Mouse (Mus musculus): ENCODE results near the gene Hcn3. TPM values are rescaled to one million over a fixed set of nuclear protein-coding genes. Genes with fewer than 3 reads are reported as not detected.
"Not testable (repeated sequence)": the region's sequence is repeated elsewhere in the genome, so short reads cannot be mapped to it uniquely, and the experiment has no call there.

Gene Hcn3
- total RNA-seq, 2 experiments from 2014 or later = 0.19 to 0.60 TPM

DNA sequence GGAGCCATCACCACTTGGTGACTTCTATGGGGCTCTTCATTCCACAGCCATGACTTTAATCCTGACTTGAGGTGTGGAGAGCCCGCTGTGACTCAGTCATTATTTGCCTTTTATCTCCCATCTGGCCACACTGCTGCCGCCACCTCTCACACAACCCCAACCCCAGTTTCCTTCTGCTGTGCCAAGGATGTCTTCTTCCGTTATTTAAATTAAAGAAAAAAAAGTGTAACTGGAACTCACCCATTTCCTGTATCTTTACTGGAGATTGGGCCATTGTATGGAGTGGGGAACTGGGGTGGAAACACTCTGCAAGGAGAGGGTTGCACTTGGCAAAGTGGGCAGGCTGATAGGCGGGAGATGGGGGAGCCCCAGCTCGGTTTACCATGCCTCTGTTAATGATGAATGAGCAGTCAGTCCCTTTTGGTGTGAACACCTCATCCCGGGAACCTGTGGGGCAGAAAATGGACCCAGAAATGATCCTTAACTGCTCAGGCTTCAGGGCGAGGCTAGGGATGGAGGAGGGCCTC lies 22.6 kb upstream of the Hcn3 start:
- intact Hi-C loops (cut with DNase I) = no loop called here
- DNase-seq = no peak

DNA sequence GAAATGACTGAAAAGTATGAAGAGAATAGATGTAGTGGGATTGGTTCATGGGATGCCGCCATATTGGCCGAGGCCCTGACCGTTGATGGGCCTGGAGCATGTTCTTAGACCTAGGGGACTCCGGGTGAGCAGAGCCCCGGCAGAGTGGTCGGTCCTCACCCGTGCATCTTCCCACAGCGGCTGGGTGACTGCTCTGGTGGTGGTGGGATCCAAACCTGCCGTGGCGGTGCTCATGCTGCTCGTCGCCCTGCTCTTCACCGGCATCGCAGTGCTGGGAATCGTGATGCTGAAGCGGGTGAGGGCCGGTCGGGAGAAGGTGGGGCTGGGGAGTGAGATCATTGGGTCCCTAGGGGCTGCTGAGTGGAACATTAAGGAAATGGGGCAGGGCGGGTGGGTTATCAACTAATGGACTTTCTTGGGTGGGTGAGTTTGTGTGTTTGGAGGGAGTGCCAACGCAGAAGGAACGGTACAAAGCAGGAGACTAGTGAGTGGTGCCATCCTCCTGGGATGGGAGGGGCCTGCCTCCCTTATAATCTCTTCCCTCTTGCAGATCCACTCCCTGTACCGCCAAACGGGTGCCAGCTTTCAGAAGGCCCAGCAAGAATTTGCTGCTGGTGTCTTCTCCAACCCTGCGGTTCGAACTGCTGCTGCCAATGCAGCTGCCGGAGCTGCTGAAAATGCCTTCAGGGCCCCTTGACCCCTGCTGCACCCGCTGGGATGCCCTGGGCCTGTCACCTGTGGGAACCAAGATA lies 21.9 kb upstream of the Hcn3 start:
- DNase-seq = no peak
- intact Hi-C loops (cut with DNase I) = no loop called here

DNA sequence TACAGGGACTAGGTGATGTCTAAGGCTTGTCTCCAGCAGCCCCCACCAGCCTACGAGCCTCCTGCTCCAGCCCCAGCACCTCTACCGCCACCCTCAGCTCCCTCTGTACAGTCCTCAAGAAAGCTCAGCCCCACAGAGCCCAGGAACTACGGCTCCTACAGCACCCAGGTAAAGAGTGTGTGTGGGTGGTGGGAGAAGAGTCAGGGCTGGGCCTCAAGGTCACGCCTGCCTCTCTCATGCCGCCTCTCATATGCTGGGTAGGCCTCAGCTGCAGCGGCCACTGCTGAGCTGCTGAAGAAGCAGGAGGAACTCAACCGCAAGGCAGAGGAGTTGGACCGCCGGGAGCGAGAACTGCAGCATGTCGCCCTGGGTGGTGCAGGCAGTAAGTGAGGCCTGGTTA lies 19.1 kb upstream of the Hcn3 start:
- intact Hi-C loops (cut with DNase I) = no loop called here

DNA sequence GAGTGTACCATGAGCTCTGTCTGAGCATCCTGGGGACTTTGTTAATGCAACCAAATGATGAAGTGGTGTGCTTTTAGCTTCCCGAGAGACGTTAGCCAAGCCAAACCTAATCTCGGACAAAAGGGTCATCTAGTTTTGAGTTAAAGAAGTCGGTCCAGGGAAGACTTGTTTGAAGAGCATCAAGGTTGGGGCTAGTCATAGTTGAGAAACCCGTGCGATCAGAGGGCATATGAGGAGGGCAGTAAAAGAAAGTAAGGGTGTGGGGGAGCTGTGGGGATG lies 18.1 kb upstream of the Hcn3 start:
- DNase-seq = no peak
- intact Hi-C loops (cut with DNase I) = no loop called here

More for the DNA sequence above, 19.1 kb upstream of the Hcn3 start:
- DNase-seq = no peak

DNA sequence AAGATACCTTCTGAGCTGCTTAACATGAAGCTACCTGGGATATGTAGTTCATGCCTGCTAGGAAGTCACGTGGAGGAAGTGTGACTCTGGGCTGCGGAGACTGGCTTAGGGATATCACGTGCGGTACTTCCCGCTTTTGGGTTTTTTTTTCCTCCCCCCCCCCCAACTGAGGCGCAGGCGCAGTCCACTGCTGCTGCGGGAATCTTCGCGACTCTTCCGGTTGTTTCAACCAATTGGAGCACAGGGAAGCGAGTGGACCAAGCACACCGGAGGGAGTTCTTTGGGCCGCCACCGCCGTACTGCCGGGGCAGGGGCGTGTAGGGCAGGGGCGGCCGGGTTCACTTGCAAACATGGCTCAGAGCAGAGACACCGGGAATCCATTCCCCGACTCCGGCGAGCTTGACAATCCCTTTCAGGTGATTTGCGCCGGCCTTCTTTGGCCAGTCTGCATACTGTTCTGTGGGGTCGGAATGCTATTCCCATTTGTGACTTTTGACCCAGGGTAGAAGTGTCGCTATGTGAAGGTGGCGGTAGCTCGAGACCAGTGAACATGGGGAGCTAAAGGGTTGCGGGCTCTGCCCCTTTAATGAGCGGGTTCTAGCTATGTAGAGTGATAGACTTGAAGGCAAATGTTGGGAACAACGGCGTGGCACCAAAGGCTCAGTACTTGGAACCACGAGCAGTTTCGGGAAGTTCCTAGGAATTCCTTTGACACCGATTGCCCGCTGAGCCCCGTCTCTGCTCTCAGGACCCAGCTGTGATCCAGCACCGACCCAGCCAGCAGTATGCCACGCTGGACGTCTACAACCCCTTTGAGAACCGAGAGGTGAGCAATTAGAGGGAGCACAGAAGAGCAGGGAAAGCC lies 17.5 kb upstream of the Hcn3 start, which contains the start of gene Scamp3:
TSS of gene Scamp3 (plus strand) at position 232 of the 865 bp plus-strand sequence.
- intact Hi-C loops (cut with DNase I) = no loop called here
- DNase-seq = peak; percentile 84 to 87

DNA sequence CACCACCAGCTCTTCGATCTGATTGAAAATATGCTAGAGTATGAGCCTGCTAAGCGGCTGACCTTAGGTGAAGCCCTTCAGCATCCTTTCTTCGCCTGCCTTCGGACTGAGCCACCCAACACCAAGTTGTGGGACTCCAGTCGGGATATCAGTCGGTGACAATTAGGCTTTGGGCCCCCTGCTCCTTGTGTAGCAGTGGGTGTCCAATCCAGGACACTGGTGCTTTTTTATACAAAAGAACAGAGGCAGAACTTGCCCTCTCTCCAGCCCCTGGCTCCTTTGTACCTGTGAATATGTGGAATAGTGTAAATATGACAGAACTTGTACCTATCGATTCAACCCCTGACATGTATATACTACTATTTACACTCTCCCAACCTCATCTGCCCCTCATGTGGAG lies 16.4 kb upstream of the Hcn3 start:
- DNase-seq = no peak
- intact Hi-C loops (cut with DNase I) = no loop called here

DNA sequence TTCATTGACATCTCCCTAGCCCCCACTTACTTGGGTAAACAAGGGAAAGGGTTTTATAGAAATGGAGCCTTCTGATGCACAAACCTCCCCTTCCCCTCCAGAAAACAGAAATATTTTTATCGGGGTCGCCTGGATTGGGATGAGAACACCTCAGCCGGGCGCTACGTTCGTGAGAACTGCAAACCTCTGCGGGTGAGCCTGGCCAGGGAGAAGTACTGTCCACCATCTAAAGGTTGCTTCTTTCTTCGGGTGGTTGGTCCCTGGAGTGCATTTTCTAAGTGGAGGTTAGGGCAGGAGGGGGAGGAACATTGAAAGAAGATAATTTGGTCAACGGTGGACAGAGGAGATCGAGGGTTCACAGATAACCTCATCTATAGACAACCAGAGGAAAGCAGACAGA lies 15.5 kb upstream of the Hcn3 start:
- DNase-seq = no peak
- intact Hi-C loops (cut with DNase I) = no loop called here

DNA sequence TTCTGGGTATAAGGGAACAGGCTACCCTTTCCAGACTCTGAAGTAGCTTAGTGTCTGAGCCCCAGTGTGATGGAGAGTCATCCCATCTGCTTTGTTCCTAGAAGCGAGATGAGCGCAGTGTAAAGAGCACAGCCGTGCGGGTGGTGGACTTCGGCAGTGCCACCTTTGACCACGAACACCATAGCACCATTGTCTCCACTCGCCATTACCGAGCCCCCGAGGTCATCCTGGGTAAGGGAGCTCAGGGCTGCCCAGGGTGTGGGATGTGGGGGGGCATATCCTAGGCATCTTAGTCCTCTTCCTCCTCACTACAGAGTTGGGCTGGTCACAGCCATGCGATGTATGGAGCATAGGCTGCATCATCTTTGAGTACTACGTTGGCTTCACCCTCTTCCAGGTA lies 14.8 kb upstream of the Hcn3 start:
- intact Hi-C loops (cut with DNase I) = no loop called here
- DNase-seq = no peak

DNA sequence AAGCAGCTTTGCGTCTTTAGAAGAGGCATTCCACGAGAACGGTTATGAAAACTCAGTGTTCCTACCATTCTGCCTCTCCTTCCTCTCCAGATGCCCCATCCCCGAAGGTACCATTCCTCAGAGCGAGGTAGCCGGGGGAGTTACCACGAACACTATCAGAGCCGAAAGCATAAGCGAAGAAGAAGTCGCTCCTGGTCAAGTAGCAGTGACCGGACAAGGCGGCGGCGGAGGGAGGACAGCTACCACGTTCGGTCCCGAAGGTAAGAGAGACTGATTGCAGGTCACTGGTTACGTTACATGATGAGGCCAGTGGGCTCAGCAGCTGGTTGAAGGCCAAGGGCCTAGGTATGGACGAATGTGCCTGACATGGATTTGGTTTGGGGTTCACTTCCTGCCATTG lies 6.9 kb upstream of the Hcn3 start:
- DNase-seq = no peak
- intact Hi-C loops (cut with DNase I) = no loop called here

DNA sequence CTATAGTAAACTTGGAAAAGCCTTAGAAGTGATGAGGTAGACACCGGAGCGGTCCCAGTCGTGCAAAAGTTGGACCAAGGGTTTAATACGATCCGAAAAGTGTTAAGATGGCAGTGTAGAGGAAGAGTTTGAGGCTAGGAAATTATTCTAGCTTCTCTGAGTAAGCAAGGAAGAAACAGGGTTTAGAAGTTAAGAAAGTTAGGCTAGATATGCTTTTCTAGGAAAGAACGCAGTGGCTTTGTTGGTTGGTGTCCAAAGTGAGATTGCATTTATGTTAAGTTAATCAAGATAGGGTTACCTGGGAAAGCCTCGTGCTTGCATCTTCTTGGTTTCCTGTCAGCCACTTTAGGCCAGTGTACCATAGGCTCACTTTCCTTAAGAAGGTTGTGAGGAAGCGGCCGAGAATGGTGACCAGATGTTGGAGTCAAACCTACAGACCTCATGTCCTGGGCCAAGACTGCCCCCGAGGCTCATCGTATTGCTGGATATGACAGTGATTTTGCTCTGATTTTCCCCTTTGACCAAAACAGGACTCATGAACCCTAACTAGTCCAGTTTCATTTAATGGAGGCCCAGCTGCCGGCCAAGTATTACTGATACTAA lies 5.4 kb upstream of the Hcn3 start:
- intact Hi-C loops (cut with DNase I) = no loop called here
- DNase-seq = no peak

DNA sequence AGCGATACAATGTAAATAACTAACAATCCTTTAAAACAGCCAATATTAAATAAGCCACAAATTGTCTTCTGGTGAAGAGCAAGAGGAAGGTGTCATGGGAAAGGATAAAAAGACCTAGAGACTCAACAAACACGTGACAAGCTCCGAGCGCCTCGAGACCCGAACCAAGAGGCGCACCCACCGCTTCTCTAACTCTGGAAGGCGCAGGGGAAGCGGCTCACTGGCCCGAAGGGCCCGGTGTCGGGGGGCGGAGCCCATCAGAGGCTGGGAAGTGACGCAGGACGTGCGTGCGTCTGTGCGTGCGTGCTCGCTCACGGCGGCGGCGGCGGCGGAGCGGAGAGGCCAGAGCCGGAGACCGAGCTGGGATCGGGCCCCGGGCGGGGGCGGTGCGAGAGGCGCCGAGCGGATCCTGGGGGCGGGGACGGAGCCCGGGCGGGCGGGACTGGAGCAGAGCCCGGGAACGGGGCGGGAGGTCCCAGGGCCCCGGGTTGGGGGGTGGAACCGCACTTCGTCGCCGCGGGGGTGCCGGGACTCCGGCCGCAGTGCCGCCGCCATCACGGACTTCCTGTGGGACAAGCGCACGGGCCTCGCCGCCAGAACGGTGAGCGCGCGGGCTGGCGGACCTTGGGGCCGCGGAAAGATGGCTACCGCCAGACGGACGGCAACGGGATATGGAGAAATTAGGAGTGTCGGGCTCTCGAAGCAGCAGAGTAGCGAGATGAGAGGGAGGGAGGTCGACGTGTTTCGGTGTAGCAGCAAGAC lies 4.7 kb upstream of the Hcn3 start, which contains the start of gene Clk2:
TSS of gene Clk2 (plus strand) at position 290 of the 762 bp plus-strand sequence.
- intact Hi-C loops (cut with DNase I) = no loop called here
- DNase-seq = peak; percentile 96

DNA sequence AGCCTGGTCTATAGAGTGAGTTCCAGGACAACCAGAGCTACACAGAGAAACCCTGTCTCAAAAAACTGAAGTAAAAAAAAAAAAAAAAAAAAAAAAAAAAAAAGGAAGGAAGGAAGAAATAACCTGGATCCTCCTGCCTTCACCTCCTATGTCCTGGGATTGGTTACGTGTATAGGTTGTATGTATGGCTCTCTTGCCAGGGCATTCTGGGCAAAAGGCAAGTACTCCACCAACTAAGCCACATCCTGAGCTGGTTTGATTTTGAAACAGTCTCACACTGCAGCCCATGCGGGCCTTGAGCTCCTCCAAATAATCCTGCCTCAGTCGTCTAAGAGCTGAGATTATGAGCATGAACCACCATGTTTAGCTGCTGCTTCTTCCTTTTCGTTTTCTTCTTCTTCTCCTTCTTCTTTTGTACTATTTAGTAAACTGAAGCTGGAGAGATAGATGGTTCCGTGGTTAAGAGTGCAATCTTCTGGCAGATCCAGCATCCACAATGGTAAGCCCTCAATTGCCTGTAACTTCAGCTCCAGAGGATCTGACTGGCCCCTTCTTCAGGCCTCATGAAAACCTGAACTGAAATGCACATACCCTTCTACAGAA lies 3.7 kb upstream of the Hcn3 start:
- no peak for DNase-seq
- intact Hi-C loops (cut with DNase I) = no loop called here

DNA sequence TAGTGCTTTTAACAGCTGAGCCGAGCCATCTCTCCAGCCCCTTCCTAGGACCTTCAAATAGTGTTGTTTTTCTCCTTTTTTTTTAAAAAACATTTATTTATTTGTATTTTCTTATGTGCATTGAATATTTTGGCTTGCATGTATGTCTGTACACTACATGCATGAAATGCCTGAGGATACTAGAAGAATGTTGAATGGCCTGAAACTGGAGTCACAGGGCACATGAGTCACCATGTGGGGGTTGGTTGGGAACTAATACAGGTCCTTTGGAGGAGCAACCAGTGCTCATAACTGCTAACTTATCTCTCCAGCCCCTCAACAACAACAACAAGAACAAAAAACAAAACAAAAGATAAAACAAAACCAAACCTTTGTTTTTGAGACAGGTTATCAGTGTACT lies 3.1 kb upstream of the Hcn3 start:
- intact Hi-C loops (cut with DNase I) = no loop called here
- no peak for DNase-seq

DNA sequence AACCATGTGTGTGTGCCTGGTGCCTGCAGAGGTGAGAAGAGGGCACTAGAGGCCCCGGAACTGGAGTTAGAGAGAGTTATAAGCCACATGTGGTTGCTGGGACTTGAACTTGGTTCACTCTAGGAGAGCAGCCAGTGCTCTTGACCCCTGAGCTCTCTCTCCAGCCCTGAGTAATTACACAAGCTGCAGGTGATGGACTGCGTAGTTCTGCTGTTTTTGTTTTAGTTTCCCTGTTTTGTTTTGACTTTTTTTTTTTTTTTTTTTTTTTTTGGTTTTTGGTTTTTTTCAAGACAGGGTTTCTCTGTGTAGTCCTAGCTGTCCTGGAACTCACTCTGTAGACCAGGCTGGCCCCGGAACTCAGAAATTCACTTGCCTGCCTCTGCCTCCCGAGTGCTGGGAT lies 1.8 kb upstream of the Hcn3 start:
- intact Hi-C loops (cut with DNase I) = no loop called here
- DNase-seq = no peak

DNA sequence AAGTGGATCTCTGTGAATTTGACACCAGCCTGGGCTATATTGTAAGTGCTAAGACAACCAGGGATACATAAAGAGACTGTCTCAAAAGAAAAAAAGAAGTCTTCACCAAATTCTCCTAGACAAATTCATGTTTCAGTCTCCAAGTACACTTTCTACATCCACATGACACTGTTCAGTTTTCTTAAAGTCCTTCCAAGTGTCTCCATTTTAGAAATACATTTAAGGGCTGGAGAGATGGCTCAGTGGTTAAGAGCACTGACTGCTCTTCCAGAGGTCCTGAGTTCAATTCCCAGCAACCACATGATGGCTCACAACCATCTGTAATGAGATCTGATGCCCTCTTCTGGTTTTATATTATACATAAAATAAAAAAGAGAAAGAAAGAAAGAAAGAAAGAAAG lies 1.2 kb upstream of the Hcn3 start:
- intact Hi-C loops (cut with DNase I) = not testable (repeated sequence)

DNA sequence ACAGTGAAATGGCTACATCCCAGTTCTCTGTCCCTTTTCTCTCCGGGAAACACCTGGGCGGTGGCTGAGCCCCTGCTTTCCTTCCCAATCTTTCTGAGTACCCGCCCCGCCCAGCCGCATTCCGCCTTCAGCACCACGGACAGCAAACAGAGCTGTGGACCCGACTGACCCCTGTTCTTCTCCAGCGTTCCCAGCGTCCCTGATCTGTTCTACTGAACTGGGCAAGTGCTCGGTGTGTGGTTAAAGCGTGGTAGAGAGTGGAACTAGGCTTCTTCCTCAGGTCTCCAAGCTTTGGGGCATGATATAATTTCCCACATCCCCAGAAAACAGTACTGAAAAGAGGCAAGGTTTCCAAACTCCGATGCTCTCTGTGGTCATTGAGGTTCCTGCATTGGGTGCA lies 785 bp downstream of the Hcn3 start:
- intact Hi-C loops (cut with DNase I) = loop anchor here (2.0 to 5.0 kb wide), 2 partner anchors 44 to 67 kb away; partner anchors contain the start of gene Rusc1

More for the DNA sequence above, 1.2 kb upstream of the Hcn3 start:
- not testable (repeated sequence) for DNase-seq

DNA sequence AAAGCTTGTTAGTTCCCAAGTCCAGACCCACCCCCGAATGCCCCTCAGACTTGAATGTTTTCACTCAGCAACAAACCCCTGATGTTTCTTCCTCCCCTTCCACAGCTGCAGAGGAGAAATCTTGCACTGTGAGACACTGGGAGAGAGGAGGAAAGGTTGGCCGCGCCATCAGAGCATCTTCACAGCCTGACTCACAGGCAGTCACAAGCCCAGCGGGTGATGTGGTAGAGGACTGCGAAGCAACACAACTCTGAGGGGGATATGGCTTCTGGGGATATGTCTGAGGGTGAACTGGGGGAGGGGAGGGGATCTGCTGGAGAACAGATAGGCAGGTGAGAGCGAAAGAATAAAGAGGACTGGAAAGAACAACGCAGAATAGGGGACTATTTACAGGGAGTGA lies 1.3 kb downstream of the Hcn3 start:
- intact Hi-C loops (cut with DNase I) = loop anchor here (2.0 to 5.0 kb wide), 2 partner anchors 44 to 66 kb away; partner anchors contain the start of gene Rusc1
- no peak for DNase-seq

More for the DNA sequence above, 785 bp downstream of the Hcn3 start:
- peak; percentile 72 to 83 for DNase-seq

DNA sequence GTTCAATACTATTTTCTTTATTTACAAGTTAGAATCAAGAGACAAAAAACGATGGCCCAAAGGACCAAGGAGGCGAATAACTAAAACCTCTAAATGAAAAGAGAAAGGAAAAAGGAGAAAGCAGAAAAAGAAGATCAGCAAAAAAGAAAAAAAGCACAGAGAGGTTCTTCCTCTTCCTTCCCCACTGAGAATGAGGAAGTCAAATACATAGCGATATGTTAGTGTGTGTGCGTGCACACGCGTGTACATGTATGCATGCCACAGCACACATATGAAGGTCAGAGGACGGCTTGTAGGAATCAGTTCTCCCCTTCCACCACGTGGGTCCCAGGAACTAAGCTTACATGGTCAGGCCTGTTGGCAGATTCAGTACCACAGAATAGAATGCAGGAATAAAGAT lies 3.0 kb downstream of the Hcn3 start:
- no peak for DNase-seq
- intact Hi-C loops (cut with DNase I) = loop anchor here (5.0 kb wide), 1 partner anchor 65 kb away; the partner anchor contains the start of gene Rusc1

DNA sequence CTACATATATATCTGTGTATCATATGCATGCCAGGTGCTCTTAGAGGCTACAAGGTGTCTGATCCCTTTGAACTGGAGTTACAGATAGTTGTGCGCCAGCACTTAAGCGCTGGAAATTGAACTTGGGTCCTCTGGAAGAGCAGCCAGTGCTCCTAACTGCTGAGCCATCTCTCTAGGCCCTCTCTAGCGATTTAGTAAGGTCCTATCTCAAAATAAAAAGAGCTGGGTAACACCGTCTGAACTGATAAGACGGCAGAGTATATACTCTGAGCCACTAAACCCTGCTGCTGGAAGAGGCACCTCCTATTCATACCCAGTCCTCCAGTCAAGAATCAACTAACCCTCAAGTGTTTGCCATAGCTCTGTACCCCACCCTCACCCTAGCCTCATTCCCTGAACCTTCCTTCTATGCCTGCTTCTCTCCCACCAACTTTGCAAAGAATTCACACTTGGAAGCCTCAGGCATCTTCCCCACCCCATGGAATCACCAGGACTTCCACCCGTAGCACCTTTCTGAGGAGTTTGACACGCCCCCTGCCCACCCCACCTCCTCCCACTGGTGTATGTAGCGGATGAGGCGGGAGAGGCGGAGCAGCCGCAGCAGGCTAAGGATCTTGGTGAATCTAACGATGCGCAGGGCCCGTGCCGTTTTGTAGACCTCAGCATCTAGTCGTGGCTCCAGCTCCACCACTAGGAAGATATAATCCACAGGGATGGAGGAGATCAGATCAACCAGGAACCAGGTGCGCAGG lies 7.7 kb downstream of the Hcn3 start:
- DNase-seq = no peak
- intact Hi-C loops (cut with DNase I) = no loop called here
